Mouse (Mus musculus): Measurements from ENCODE around the gene Arpc1a. TPM values are rescaled to one million over a fixed set of nuclear protein-coding genes. Genes with fewer than 3 reads are reported as not detected.
A peak's percentile ranks its signal among the peaks of the same experiment; 100 is the strongest.
"Not testable (repeated sequence)": the region's sequence is repeated elsewhere in the genome, so short reads cannot be mapped to it uniquely, and the experiment has no call there.

The Arpc1a gene
- polyA plus RNA-seq, 1 experiment = 221 TPM

- TF ChIP-seq CTCF (IDR thresholded peaks at IDR 0.05; ENCODE audit: borderline replicate concordance, insufficient read depth, low read depth, low read length) (no peak), POLR2A (IDR thresholded peaks at IDR 0.05; ENCODE audit: borderline replicate concordance, insufficient read depth, low read length) (no peak)
- 64% methylated on average over 11 of the region's 11 CpGs for WGBS
- Histone ChIP-seq H3K27ac (ENCODE audit: insufficient read depth, low read length) (no peak overlapping the region), H3K4me3 (replicated peaks; ENCODE audit: insufficient read depth, low read depth, low read length) (no peak overlapping the region), H3K4me1 (ENCODE audit: control insufficient read depth, insufficient read depth, low read length) (no peaks in the 10 kb centered on the region; the same call in 1 of the 2 replicates), H3K27me3 (ENCODE audit: control insufficient read depth, insufficient read depth, low read length) (no peaks in the 10 kb centered on the region)
- no peak for DNase-seq
Observed at GRCm38 (mm10) chr5:145130191-145130590, 46.6 kb downstream of the Arpc1a start.

GRCm38 (mm10) chr5:145130995-145131394 lies 47.4 kb downstream of the Arpc1a start:
- no peak for TF ChIP-seq CTCF (IDR thresholded peaks at IDR 0.05; ENCODE audit: borderline replicate concordance, insufficient read depth, low read depth, low read length)
- no peak for TF ChIP-seq POLR2A (IDR thresholded peaks at IDR 0.05; ENCODE audit: borderline replicate concordance, insufficient read depth, low read length)
- 69% methylated on average over 3 of the region's 3 CpGs for WGBS
- DNase-seq = no peak
- Histone ChIP-seq H3K27me3 (ENCODE audit: control insufficient read depth, insufficient read depth, low read length) (no peaks in the 10 kb centered on the region), H3K4me3 (replicated peaks; ENCODE audit: insufficient read depth, low read depth, low read length) (no peak overlapping the region), H3K4me1 (ENCODE audit: control insufficient read depth, insufficient read depth, low read length) (no peaks in the 10 kb centered on the region; the same call in 1 of the 2 replicates), H3K27ac (ENCODE audit: insufficient read depth, low read length) (no peak overlapping the region)

DNA sequence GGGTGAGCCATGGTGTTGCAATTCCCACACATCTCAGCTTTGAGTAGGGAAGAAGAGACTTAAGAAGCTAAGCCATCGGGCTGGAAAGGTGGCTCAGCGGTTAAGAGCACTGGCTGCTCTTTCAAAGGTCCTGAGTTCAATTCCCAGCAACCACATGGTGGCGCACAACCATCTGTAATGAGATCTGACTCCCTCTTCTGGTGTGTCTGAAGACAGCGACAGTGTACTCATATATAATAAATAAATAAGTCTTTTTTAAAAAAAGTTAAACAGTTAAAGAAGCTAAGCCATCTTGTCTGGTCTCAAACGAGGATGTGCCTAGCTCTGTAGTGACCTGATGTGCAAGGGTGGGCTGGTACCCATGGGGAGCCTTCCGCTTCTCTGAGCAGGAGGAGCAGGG lies 49.6 kb downstream of the Arpc1a start:
- H3K27ac ChIP-seq (ENCODE audit: insufficient read depth, low read length); H3K4me3 ChIP-seq (replicated peaks; ENCODE audit: insufficient read depth, low read depth, low read length): not testable (repeated sequence)
- 92% methylated on average over 6 of the region's 6 CpGs for WGBS

DNA sequence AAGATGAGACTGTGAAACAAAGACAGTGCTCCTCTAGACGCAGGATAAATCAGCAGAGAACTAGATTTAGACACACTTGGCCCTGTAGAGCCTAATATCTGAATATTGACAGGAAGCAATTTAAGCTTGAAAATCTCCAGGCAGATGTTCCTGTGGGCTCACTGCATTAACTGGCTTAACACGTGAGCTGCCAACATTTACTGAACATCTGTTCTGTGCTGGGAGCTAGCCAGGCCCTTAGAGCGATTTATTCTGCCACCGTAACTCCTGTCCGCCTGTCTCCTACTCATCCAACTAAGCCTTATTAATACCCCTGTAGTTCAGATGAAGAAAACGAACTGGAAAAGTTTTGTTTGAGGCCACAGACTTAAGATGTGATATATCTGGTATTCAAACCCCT lies 55.2 kb downstream of the Arpc1a start:
- TF ChIP-seq POLR2A (IDR thresholded peaks at IDR 0.05; ENCODE audit: borderline replicate concordance, insufficient read depth, low read length) = no peak
- no peak for TF ChIP-seq CTCF (IDR thresholded peaks at IDR 0.05; ENCODE audit: borderline replicate concordance, insufficient read depth, low read depth, low read length)
- H3K27ac ChIP-seq (ENCODE audit: insufficient read depth, low read length) = no peak overlapping the region
- no peaks in the 10 kb centered on the region for H3K4me1 ChIP-seq (ENCODE audit: control insufficient read depth, insufficient read depth, low read length)
- DNase-seq = no peak
- 1% methylated on average over 6 of the region's 6 CpGs for WGBS
- H3K27me3 ChIP-seq (ENCODE audit: control insufficient read depth, insufficient read depth, low read length) = no peaks in the 10 kb centered on the region
- H3K4me3 ChIP-seq (replicated peaks; ENCODE audit: insufficient read depth, low read depth, low read length) = peak overlapping the region; percentile 98

More for the DNA sequence above, 49.6 kb downstream of the Arpc1a start:
- not testable (repeated sequence) for H3K27me3 ChIP-seq (ENCODE audit: control insufficient read depth, insufficient read depth, low read length); H3K4me1 ChIP-seq (ENCODE audit: control insufficient read depth, insufficient read depth, low read length); DNase-seq

- H3K4me1 ChIP-seq (ENCODE audit: control insufficient read depth, insufficient read depth, low read length) = no peaks in the 10 kb centered on the region
- TF ChIP-seq CTCF (IDR thresholded peaks at IDR 0.05; ENCODE audit: borderline replicate concordance, insufficient read depth, low read depth, low read length) (no peak), POLR2A (IDR thresholded peaks at IDR 0.05; ENCODE audit: borderline replicate concordance, insufficient read depth, low read length) (peak; percentile 82)
- no peaks in the 10 kb centered on the region for H3K27me3 ChIP-seq (ENCODE audit: control insufficient read depth, insufficient read depth, low read length)
- H3K27ac ChIP-seq (ENCODE audit: insufficient read depth, low read length) = peak within 1 kb of the TSS; percentile 90
- DNase-seq = peak; percentile 95 to 98
- peak within 1 kb of the TSS; percentile 98 for H3K4me3 ChIP-seq (replicated peaks; ENCODE audit: insufficient read depth, low read depth, low read length)
- under 1% methylated on average over 83 of the region's 84 CpGs for whole genome bisulfite sequencing
Observed at GRCm38 (mm10) chr5:145139571-145140519, 56.2 kb downstream of the Arpc1a start, which contains the start of the genes Pdap1 and Bud31. Gene Pdap1, minus strand, starts transcription at chr5:145140238. Gene Bud31, plus strand, starts transcription at chr5:145140362.

DNA sequence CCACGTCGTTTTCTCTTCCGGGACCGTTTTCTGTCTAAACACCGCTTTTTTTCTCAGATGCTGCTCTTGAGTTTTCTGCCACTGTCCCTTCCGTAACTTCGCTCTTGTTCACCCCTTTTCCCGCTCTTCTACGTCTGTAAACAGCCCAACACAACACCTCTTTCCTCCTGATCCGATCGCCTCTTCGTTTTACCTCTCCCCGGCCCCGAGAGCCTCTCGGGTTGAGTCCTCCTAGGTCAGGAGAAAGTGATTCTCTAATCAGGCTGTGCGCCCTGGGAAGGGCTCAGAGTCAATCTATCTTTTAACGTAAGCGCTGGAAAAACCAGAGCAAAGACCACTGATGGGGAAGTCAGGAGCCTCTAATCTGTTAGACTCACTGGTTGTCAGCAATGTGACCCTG lies 57.0 kb downstream of the Arpc1a start:
- Histone ChIP-seq H3K27ac (ENCODE audit: insufficient read depth, low read length) (peak overlapping the region; percentile 90), H3K4me1 (ENCODE audit: control insufficient read depth, insufficient read depth, low read length) (no peaks in the 10 kb centered on the region)
- TF ChIP-seq CTCF (IDR thresholded peaks at IDR 0.05; ENCODE audit: borderline replicate concordance, insufficient read depth, low read depth, low read length) (no peak), POLR2A (IDR thresholded peaks at IDR 0.05; ENCODE audit: borderline replicate concordance, insufficient read depth, low read length) (no peak)

DNA sequence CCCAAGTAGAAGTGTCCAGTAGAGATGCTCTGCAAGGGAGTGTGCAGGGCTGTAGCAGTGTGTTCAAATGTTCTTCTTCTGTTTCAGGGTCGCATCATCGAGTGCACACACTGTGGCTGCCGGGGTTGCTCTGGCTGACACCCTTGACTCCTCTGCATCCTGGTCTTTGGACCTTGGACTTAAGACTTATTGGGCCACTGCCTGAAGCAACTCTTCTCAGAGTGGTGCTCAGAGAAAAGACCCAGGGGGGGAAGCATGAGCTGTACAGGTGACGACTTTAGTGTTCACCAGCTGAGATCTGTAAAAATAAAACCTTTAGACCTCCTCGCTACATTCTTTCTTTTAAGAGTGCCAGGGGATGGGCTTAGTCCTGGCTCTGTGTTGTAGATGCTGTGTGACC lies 64.1 kb downstream of the Arpc1a start:
- no peak for TF ChIP-seq CTCF (IDR thresholded peaks at IDR 0.05; ENCODE audit: borderline replicate concordance, insufficient read depth, low read depth, low read length)
- no peak for TF ChIP-seq POLR2A (IDR thresholded peaks at IDR 0.05; ENCODE audit: borderline replicate concordance, insufficient read depth, low read length)
- Histone ChIP-seq H3K4me3 (replicated peaks; ENCODE audit: insufficient read depth, low read depth, low read length) (no peak overlapping the region), H3K4me1 (ENCODE audit: control insufficient read depth, insufficient read depth, low read length) (no peaks in the 10 kb centered on the region), H3K27ac (ENCODE audit: insufficient read depth, low read length) (no peak overlapping the region), H3K27me3 (ENCODE audit: control insufficient read depth, insufficient read depth, low read length) (no peaks in the 10 kb centered on the region)
- no peak for DNase-seq
- WGBS = 86% methylated on average over 5 of the region's 5 CpGs

More for the DNA sequence above, 57.0 kb downstream of the Arpc1a start:
- no peak for DNase-seq
- Histone ChIP-seq H3K4me3 (replicated peaks; ENCODE audit: insufficient read depth, low read depth, low read length) (peak overlapping the region; percentile 98), H3K27me3 (ENCODE audit: control insufficient read depth, insufficient read depth, low read length) (no peaks in the 10 kb centered on the region)
- under 1% methylated on average over 18 of the region's 18 CpGs for WGBS

DNA sequence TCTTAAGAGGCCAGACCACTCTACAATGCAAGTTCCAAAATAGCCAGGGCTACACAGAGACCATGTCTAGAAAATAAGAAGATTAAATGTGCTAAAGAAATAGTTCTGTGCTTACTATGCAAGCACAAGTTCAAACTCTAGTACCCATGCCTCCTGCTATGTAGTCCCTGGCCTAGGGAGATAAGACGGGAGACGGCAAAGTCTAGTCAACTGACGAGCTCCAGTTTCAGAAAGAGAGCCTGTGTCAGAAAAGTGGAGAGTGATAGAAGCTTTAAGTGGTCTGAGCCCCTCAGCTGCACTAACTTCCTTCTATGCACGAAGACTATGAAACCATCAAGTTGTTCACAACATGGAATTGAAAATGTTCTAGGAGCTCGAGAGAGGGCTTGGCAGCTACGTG lies 65.7 kb downstream of the Arpc1a start:
- no peak for TF ChIP-seq POLR2A (IDR thresholded peaks at IDR 0.05; ENCODE audit: borderline replicate concordance, insufficient read depth, low read length)
- TF ChIP-seq CTCF (IDR thresholded peaks at IDR 0.05; ENCODE audit: borderline replicate concordance, insufficient read depth, low read depth, low read length) = no peak
- 88% methylated on average over 6 of the region's 6 CpGs for WGBS
- H3K27ac ChIP-seq (ENCODE audit: insufficient read depth, low read length) = no peak overlapping the region

More for the DNA sequence above, 65.7 kb downstream of the Arpc1a start:
- Histone ChIP-seq H3K4me1 (ENCODE audit: control insufficient read depth, insufficient read depth, low read length) (no peaks in the 10 kb centered on the region), H3K4me3 (replicated peaks; ENCODE audit: insufficient read depth, low read depth, low read length) (no peak overlapping the region), H3K27me3 (ENCODE audit: control insufficient read depth, insufficient read depth, low read length) (no peaks in the 10 kb centered on the region)
- no peak for DNase-seq

All from cerebellum, adult 2 months (tissue).